Mouse (Mus musculus) forebrain, embryonic 10.5 days (tissue): ENCODE data around the gene Nr2c2. TPM values are rescaled to one million over a fixed set of nuclear protein-coding genes. Genes with fewer than 3 reads are reported as not detected.
A peak's percentile ranks its signal among the peaks of the same experiment; 100 is the strongest.

Experiments used
- DNase-seq: peaks from one replicate; pipeline ENCODE4 v3.0.0-alpha.2; 2017; ENCODE audit warnings: low spot score; ENCODE audit errors: extremely low spot score
- H3K27ac ChIP-seq: fragments of 300-500 bp; sonication (generic); 2 replicates; pipeline ENCODE4 v1.5.1; 2016; ENCODE audit warnings: mild to moderate bottlenecking
- H3K27me3 ChIP-seq: fragments of 300-500 bp; sonication (generic); 2 replicates; pipeline ENCODE4 v1.6.1; 2016; ENCODE audit warnings: mild to moderate bottlenecking; ENCODE audit not compliant: poor library complexity, severe bottlenecking
- H3K36me3 ChIP-seq: fragments of 300-500 bp; sonication (generic); replicated peaks from 2 replicates; pipeline ENCODE4 v1.6.1; 2016; ENCODE audit warnings: mild to moderate bottlenecking, moderate library complexity
- H3K4me1 ChIP-seq: fragments of 300-500 bp; sonication (generic); 2 replicates; pipeline ENCODE4 v1.6.1; 2016
- H3K4me3 ChIP-seq: fragments of 300-500 bp; sonication (generic); 2 replicates; pipeline ENCODE4 v1.5.1; 2016; ENCODE audit warnings: mild to moderate bottlenecking, moderate library complexity
- H3K9me3 ChIP-seq: fragments of 300-500 bp; sonication (generic); 2 replicates; pipeline ENCODE4 v1.6.1; 2016; ENCODE audit warnings: mild to moderate bottlenecking, moderate library complexity
- WGBS: fragments of 180-500 bp; shearing (Covaris S2); methylation state at CpG from one replicate; pipeline ENCODE4 v1.1.7; 2016; 5-methylcytosine and 5-hydroxymethylcytosine counted together
- polyA plus RNA-seq: library from polyadenylated mRNA; unstranded; fragments of >200 nt; fragmentation: Nextera tagmentation; extraction: Ambion mirVana; gene quantifications from 2 replicates; pipeline ENCODE4 v1.2.1, GENCODE M21; 2016

The Nr2c2 gene
- polyA plus RNA-seq, 1 experiment from 2014 or later: 17.3 TPM

GRCm38 (mm10) chr6:92133617-92134016, 42.4 kb downstream of the Nr2c2 start:
- H3K27me3 ChIP-seq: no peaks in the 10 kb centered on the region
- no peaks in the 10 kb centered on the region for H3K9me3 ChIP-seq
- WGBS: 91% methylated on average over 2 of the region's 2 CpGs
- no peak for DNase-seq
- H3K4me3 ChIP-seq: no peak overlapping the region
- no peak overlapping the region for H3K27ac ChIP-seq
- 0 out of 2 replicates have a peak, but pooled peaks cover 5% of the 10 kb centered on the region for H3K4me1 ChIP-seq
- H3K36me3 ChIP-seq: peaks cover 8% of the 10 kb centered on the region

- H3K27ac ChIP-seq: no peak overlapping the region
- no peaks in the 10 kb centered on the region for H3K27me3 ChIP-seq
- no peaks in the 10 kb centered on the region for H3K9me3 ChIP-seq
- H3K4me3 ChIP-seq: no peak overlapping the region
- H3K36me3 ChIP-seq: peaks cover 25% of the 10 kb centered on the region
- WGBS: 84% methylated on average over 2 of the region's 2 CpGs
- 0 out of 2 replicates have a peak, but pooled peaks cover 5% of the 10 kb centered on the region for H3K4me1 ChIP-seq
- no peak for DNase-seq
Measured at GRCm38 (mm10) chr6:92136356-92136755, 45.2 kb downstream of the Nr2c2 start.

DNA sequence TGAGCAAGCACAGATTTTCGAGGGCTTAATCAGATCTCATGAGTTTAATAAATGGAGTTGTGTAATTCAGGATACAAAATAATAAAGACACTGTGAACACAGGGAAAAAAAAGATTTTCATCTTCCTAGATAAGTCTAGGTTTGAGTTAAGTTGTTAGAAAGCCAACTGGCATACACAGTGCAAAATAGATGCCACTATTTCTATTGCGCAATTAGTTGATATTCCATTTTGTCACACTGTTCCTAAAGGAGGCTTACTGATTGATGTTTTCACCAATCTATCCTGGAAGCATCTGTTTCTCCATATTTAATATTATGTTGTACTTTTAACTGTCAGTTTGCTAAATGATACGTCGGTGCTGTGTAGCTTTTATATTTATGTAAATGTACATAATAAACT, 54.7 kb downstream of the Nr2c2 start:
- Histone ChIP-seq H3K9me3 (no peaks in the 10 kb centered on the region), H3K36me3 (peaks cover 68% of the 10 kb centered on the region), H3K27ac (no peak overlapping the region), H3K27me3 (no peaks in the 10 kb centered on the region), H3K4me3 (no peak overlapping the region), H3K4me1 (no peaks in the 10 kb centered on the region)
- no peak for DNase-seq
- 96% methylated on average over 4 of the region's 4 CpGs for WGBS

DNA sequence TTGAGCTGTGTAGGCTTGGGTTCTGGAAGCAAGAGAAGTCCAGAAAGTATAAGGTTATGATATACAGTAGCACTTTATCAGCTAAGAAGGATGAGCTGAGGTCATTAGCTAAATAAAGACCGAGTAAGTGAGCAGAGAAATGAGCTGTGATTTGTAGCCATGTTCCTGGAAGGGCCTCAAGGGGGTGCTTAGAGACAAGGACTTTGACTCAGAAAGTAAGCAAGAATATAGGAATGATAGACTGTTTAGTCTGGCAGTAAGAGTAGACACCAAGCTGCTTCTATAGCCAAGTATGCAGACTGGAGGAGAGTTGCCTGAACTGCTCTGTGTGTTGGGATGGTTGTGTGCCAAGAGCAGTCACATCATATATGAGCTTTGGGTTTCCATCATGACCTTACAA, 62.6 kb downstream of the Nr2c2 start:
- no peak overlapping the region for H3K27ac ChIP-seq
- no peaks in the 10 kb centered on the region for H3K4me1 ChIP-seq
- no peaks in the 10 kb centered on the region for H3K27me3 ChIP-seq
- 90% methylated on average over 1 of the region's 1 CpGs for WGBS
- peaks cover 94% of the 10 kb centered on the region for H3K36me3 ChIP-seq
- H3K4me3 ChIP-seq: no peak overlapping the region
- no peak for DNase-seq
- H3K9me3 ChIP-seq: no peaks in the 10 kb centered on the region

DNA sequence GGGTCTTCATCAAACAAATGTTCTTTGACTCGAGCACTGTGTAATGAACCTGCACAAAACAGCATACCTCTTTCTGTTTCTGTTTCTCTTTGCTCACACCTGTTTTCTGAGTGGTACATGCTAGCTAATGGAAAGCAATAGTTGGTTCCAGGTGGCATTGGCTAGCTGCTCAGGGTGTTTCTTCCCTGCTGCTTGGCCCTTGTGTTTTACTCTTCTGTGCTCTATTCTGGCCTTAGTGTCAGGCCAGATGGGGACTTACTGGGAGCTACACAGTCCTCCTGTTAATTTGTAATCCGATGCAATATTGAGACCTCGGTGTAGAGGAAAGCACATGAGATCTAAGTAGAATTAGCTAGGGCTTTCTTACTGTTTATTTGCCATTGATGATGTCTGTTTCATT, 67.6 kb downstream of the Nr2c2 start:
- H3K27ac ChIP-seq: no peak overlapping the region
- H3K4me3 ChIP-seq: no peak overlapping the region
- 90% methylated on average over 3 of the region's 3 CpGs for WGBS
- no peaks in the 10 kb centered on the region for H3K27me3 ChIP-seq
- no peak for DNase-seq
- peaks cover 99% of the 10 kb centered on the region for H3K36me3 ChIP-seq
- no peaks in the 10 kb centered on the region for H3K9me3 ChIP-seq
- peaks cover 7% of the 10 kb centered on the region for H3K4me1 ChIP-seq

DNA sequence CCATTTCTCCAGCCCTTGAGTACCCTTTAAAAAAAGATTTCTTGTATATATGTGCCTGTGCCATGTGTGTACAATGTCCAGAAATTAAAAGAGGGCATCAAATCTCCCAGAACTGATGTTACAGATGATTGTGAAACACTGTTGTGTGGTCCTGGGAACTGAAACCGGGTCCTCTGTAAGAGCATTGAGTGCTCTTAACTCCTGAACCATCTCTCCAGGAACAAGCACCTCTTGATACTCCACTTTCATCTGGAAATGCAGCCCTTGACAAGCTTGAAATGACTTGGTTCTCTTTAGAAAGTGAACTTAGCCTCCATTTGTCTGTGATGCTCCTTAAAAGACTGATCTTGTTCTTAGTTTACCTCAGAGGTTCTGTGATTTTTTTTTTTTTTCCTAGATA, 71.5 kb downstream of the Nr2c2 start:
- Histone ChIP-seq H3K27me3 (no peaks in the 10 kb centered on the region), H3K4me1 (peaks cover 7% of the 10 kb centered on the region), H3K4me3 (no peak overlapping the region), H3K9me3 (no peaks in the 10 kb centered on the region), H3K36me3 (peaks cover 99% of the 10 kb centered on the region), H3K27ac (no peak overlapping the region)
- WGBS: 88% methylated on average over 1 of the region's 1 CpGs
- DNase-seq: no peak

DNA sequence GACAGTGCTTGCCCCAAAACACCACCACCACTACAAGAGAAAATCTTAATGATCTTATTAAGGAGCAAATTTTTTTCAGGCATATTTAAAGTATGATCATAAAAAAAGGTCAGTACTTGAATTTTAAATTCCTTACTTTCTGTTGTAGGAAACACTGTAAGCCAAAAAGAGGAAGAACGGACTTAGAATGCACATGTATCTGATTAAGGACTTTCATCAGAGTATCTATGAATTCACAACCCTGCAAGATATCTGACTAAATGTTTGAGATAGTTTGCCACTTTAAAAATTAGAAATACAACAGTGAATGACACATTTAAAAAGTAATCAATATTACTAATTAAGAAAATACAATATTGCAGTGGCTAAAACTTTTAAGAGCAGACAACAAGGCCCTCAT, 85.3 kb downstream of the Nr2c2 start:
- no peak for DNase-seq
- peaks cover 11% of the 10 kb centered on the region; the same call in 1 of the 2 replicates for H3K9me3 ChIP-seq
- 98% methylated on average over 1 of the region's 1 CpGs for WGBS
- no peak overlapping the region for H3K4me3 ChIP-seq
- H3K36me3 ChIP-seq: peaks cover 94% of the 10 kb centered on the region
- no peak overlapping the region for H3K27ac ChIP-seq
- H3K4me1 ChIP-seq: no peaks in the 10 kb centered on the region
- H3K27me3 ChIP-seq: no peaks in the 10 kb centered on the region

DNA sequence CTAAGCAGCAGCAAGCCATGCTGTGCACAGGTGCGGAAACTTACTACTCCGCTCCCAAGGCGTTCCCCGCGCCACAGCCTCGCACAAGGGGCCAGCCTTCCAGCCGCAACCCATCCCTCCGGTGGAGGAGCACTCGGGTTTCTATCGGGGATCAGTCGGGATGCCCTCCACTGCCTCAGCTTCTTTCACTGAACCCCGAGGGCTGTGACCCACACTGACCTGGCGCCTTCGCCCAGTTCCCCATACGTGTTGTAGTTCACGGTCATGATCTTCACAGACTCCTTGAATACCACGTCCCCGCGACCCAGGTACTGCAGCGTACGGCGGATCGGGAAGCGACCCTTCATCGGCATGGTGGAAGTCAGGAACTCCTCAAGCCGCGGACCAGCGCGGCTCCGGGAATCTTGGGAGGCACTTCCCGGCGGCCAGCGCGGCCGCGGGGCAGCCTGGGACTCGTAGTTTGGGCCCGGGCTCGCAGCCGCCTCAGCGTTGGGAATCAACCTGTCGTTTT, 92.5 kb downstream of the Nr2c2 start, which contains the start of gene Mrps25:
Gene Mrps25, minus strand, starts transcription at position 413 of the 511 bp plus-strand sequence.
- under 1% methylated on average over 42 of the region's 42 CpGs for WGBS
- Histone ChIP-seq H3K27me3 (no peaks in the 10 kb centered on the region), H3K4me3 (peak within 1 kb of the TSS; percentile 91), H3K9me3 (peaks cover 11% of the 10 kb centered on the region; the same call in 1 of the 2 replicates), H3K36me3 (peaks cover 61% of the 10 kb centered on the region), H3K27ac (peak within 1 kb of the TSS; percentile 88), H3K4me1 (peaks cover 18% of the 10 kb centered on the region)
- DNase-seq: peak; percentile 72

- Histone ChIP-seq H3K4me3 (peak overlapping the region; percentile 91), H3K9me3 (peaks cover 8% of the 10 kb centered on the region; the same call in 1 of the 2 replicates), H3K4me1 (peaks cover 18% of the 10 kb centered on the region), H3K27ac (peak overlapping the region; percentile 88), H3K36me3 (peaks cover 61% of the 10 kb centered on the region), H3K27me3 (no peaks in the 10 kb centered on the region)
- no peak for DNase-seq
- WGBS: 7% methylated on average over 10 of the region's 10 CpGs
Measured at GRCm38 (mm10) chr6:92184178-92184577, 93.0 kb downstream of the Nr2c2 start.

GRCm38 (mm10) chr6:92199414-92199813, 108.2 kb downstream of the Nr2c2 start:
- Histone ChIP-seq H3K27ac (no peak overlapping the region), H3K4me3 (no peak overlapping the region), H3K36me3 (peaks cover 86% of the 10 kb centered on the region), H3K9me3 (no peaks in the 10 kb centered on the region), H3K27me3 (no peaks in the 10 kb centered on the region), H3K4me1 (no peaks in the 10 kb centered on the region)
- WGBS: 97% methylated on average over 8 of the region's 8 CpGs
- no peak for DNase-seq

- DNase-seq: no peak
- WGBS: 1% methylated on average over 48 of the region's 48 CpGs
- H3K36me3 ChIP-seq: peaks cover 22% of the 10 kb centered on the region
- H3K4me3 ChIP-seq: peak overlapping the region; percentile 98
- no peaks in the 10 kb centered on the region for H3K9me3 ChIP-seq
- peaks cover 18% of the 10 kb centered on the region for H3K4me1 ChIP-seq
- H3K27ac ChIP-seq: peak overlapping the region; percentile 91
- no peaks in the 10 kb centered on the region for H3K27me3 ChIP-seq
Measured at GRCm38 (mm10) chr6:92214055-92214772, 123.0 kb downstream of the Nr2c2 start.

DNA sequence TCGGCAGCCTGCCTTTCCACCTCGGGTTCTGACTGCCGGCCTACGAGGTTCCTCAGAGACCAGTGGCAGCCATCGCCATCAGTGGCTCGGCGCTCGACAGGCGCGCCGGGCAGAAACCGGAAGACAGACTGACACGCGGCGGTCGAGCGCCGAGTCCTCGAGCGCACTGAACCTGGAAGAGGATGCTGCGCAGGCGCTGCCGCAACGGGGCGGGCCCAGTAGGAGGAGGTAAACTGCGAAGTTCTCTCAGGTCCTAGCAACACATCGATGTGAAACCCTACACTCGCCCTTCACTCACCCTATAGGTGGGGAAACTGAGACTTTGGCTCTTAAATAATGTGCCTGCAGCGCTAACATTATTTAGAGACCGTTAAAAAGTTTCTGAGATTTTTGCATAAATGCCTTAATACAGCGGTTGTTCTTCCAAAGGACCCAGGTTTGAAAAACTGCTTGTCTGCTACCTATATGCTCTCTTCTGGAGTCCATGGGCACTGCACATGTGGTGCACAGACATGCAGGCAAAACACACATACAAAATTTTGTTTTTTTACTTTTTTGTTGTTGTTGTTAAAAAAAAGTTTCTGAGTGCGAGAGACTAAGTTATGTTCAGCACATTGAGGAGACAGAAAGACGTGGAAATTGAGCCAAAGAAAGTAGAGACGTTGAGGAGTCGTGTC, 123.7 kb downstream of the Nr2c2 start, which contains the start of gene Rbsn:
Gene Rbsn, minus strand, starts transcription at position 153 of the 677 bp plus-strand sequence.
- Histone ChIP-seq H3K36me3 (peaks cover 16% of the 10 kb centered on the region), H3K4me1 (peaks cover 18% of the 10 kb centered on the region), H3K9me3 (no peaks in the 10 kb centered on the region), H3K27me3 (no peaks in the 10 kb centered on the region), H3K27ac (peak within 1 kb of the TSS; percentile 91), H3K4me3 (peak within 1 kb of the TSS; percentile 98)
- 11% methylated on average over 35 of the region's 35 CpGs for WGBS
- peak; percentile 90 for DNase-seq

- H3K4me3 ChIP-seq: no peak overlapping the region
- H3K36me3 ChIP-seq: no peaks in the 10 kb centered on the region
- no peaks in the 10 kb centered on the region for H3K9me3 ChIP-seq
- peaks cover 5% of the 10 kb centered on the region; the same call in 1 of the 2 replicates for H3K4me1 ChIP-seq
- peak; percentile 37 for DNase-seq
- 48% methylated on average over 3 of the region's 3 CpGs for WGBS
- H3K27me3 ChIP-seq: no peaks in the 10 kb centered on the region
- no peak overlapping the region for H3K27ac ChIP-seq
Measured at GRCm38 (mm10) chr6:92219445-92219844, 128.3 kb downstream of the Nr2c2 start.
